Mouse (Mus musculus) megakaryocyte, embryonic 14.5 days (primary cell): ENCODE measurements around the gene Foxp2. TPM values are rescaled to one million over a fixed set of nuclear protein-coding genes. Genes with fewer than 3 reads are reported as not detected.

Experiments used
- H3K27me3 ChIP-seq: replicated peaks from 2 replicates; pipeline ENCODE3; 2012; ENCODE audit warnings: inconsistent platforms
- H3K36me3 ChIP-seq: replicated peaks from 2 replicates; pipeline ENCODE3; 2012; ENCODE audit warnings: low read length, inconsistent platforms, mixed read lengths
- H3K4me1 ChIP-seq: 2 replicates; pipeline ENCODE4 v1.6.1; 2012; ENCODE audit warnings: inconsistent platforms
- H3K4me3 ChIP-seq: replicated peaks from 2 replicates; pipeline ENCODE3; 2012; ENCODE audit warnings: moderate library complexity, mild to moderate bottlenecking, inconsistent platforms
- H3K9me3 ChIP-seq: 2 replicates; pipeline ENCODE4 v1.6.1; 2012; ENCODE audit warnings: inconsistent platforms
- FLI1 ChIP-seq: IDR thresholded peaks from 2 replicates; pipeline ENCODE4 v1.6.1; 2012; ENCODE audit warnings: low read length, inconsistent platforms, mixed read lengths
- GATA1 ChIP-seq: IDR thresholded peaks from 3 replicates; pipeline ENCODE4 v1.6.1; 2012; ENCODE audit warnings: mixed read lengths, low read length, inconsistent platforms, borderline replicate concordance
- polyA plus RNA-seq: library from polyadenylated mRNA; stranded (reverse); fragments of >175 nt; gene quantifications from 2 replicates; pipeline ENCODE4 v1.2.3, GENCODE M21; 2012; ENCODE audit warnings: low replicate concordance; ENCODE audit not compliant: insufficient read depth

Foxp2 gene
- polyA plus RNA-seq, 1 experiment, result not detected

- H3K4me3 ChIP-seq, result no peak overlapping the region
- no peaks in the 10 kb centered on the region for H3K27me3 ChIP-seq
- H3K4me1 ChIP-seq, result no peaks in the 10 kb centered on the region
- no peaks in the 10 kb centered on the region for H3K9me3 ChIP-seq
- no peak for TF ChIP-seq GATA1
- TF ChIP-seq FLI1, result no peak
- no peaks in the 10 kb centered on the region for H3K36me3 ChIP-seq
These were observed 128.4 kb downstream of the Foxp2 start for GRCm38 (mm10) chr6:15029446-15030125.

- no peak for TF ChIP-seq FLI1
- no peak for TF ChIP-seq GATA1
- Histone ChIP-seq H3K9me3 (no peaks in the 10 kb centered on the region), H3K27me3 (no peaks in the 10 kb centered on the region)
These were observed 162.1 kb downstream of the Foxp2 start for GRCm38 (mm10) chr6:15063246-15063645.

GRCm38 (mm10) chr6:15101548-15101947 lies 200.4 kb downstream of the Foxp2 start:
- H3K4me3 ChIP-seq, result no peak overlapping the region
- no peaks in the 10 kb centered on the region for H3K9me3 ChIP-seq
- H3K4me1 ChIP-seq, result no peaks in the 10 kb centered on the region
- no peaks in the 10 kb centered on the region for H3K36me3 ChIP-seq
- no peaks in the 10 kb centered on the region for H3K27me3 ChIP-seq
- TF ChIP-seq FLI1, result no peak
- no peak for TF ChIP-seq GATA1

More at GRCm38 (mm10) chr6:15063246-15063645, 162.1 kb downstream of the Foxp2 start:
- Histone ChIP-seq H3K4me3 (no peak overlapping the region), H3K36me3 (no peaks in the 10 kb centered on the region), H3K4me1 (no peaks in the 10 kb centered on the region)

GRCm38 (mm10) chr6:15120916-15121315 lies 219.8 kb downstream of the Foxp2 start:
- no peaks in the 10 kb centered on the region for H3K36me3 ChIP-seq
- TF ChIP-seq GATA1, result no peak
- TF ChIP-seq FLI1, result no peak
- no peak overlapping the region for H3K4me3 ChIP-seq
- H3K4me1 ChIP-seq, result no peaks in the 10 kb centered on the region
- H3K9me3 ChIP-seq, result no peaks in the 10 kb centered on the region
- H3K27me3 ChIP-seq, result no peaks in the 10 kb centered on the region

- H3K4me3 ChIP-seq, result no peak overlapping the region
- no peaks in the 10 kb centered on the region for H3K27me3 ChIP-seq
- no peaks in the 10 kb centered on the region for H3K9me3 ChIP-seq
- TF ChIP-seq GATA1 (no peak), FLI1 (no peak)
- no peaks in the 10 kb centered on the region for H3K36me3 ChIP-seq
- H3K4me1 ChIP-seq, result no peaks in the 10 kb centered on the region
These were observed 220.2 kb downstream of the Foxp2 start for GRCm38 (mm10) chr6:15121339-15121738.

GRCm38 (mm10) chr6:15130142-15130541 lies 229.0 kb downstream of the Foxp2 start:
- no peak overlapping the region for H3K4me3 ChIP-seq
- no peaks in the 10 kb centered on the region for H3K4me1 ChIP-seq
- H3K9me3 ChIP-seq, result no peaks in the 10 kb centered on the region
- H3K27me3 ChIP-seq, result no peaks in the 10 kb centered on the region
- H3K36me3 ChIP-seq, result no peaks in the 10 kb centered on the region
- no peak for TF ChIP-seq GATA1
- no peak for TF ChIP-seq FLI1

GRCm38 (mm10) chr6:15142094-15142493 lies 240.9 kb downstream of the Foxp2 start:
- no peaks in the 10 kb centered on the region for H3K36me3 ChIP-seq
- H3K4me3 ChIP-seq, result no peak overlapping the region
- H3K27me3 ChIP-seq, result no peaks in the 10 kb centered on the region
- no peaks in the 10 kb centered on the region for H3K9me3 ChIP-seq
- TF ChIP-seq FLI1, result no peak
- TF ChIP-seq GATA1, result no peak
- no peaks in the 10 kb centered on the region for H3K4me1 ChIP-seq

GRCm38 (mm10) chr6:15151619-15152018 lies 250.5 kb downstream of the Foxp2 start:
- Histone ChIP-seq H3K9me3 (no peaks in the 10 kb centered on the region), H3K4me1 (no peaks in the 10 kb centered on the region), H3K27me3 (no peaks in the 10 kb centered on the region), H3K36me3 (no peaks in the 10 kb centered on the region), H3K4me3 (no peak overlapping the region)
- TF ChIP-seq FLI1 (no peak), GATA1 (no peak)

- TF ChIP-seq GATA1 (no peak), FLI1 (no peak)
- Histone ChIP-seq H3K9me3 (no peaks in the 10 kb centered on the region; the same call in 1 of the 2 replicates), H3K4me1 (no peaks in the 10 kb centered on the region), H3K27me3 (no peaks in the 10 kb centered on the region), H3K4me3 (no peak overlapping the region), H3K36me3 (no peaks in the 10 kb centered on the region)
These were observed 262.4 kb downstream of the Foxp2 start for GRCm38 (mm10) chr6:15163508-15164053.

GRCm38 (mm10) chr6:15176754-15177153 lies 275.6 kb downstream of the Foxp2 start:
- Histone ChIP-seq H3K27me3 (no peaks in the 10 kb centered on the region), H3K4me1 (no peaks in the 10 kb centered on the region), H3K4me3 (no peak overlapping the region), H3K36me3 (no peaks in the 10 kb centered on the region), H3K9me3 (no peaks in the 10 kb centered on the region)
- TF ChIP-seq GATA1 (no peak), FLI1 (no peak)
